Mouse (Mus musculus): Measurements from ENCODE around the gene Ccdc88c.

The Ccdc88c gene

GRCm38 (mm10) chr12:100969808-100970207 is 59.0 kb downstream of the Ccdc88c start:
- no peak for DNase-seq (ENCODE audit: low spot score in 2 of 2)

DNA sequence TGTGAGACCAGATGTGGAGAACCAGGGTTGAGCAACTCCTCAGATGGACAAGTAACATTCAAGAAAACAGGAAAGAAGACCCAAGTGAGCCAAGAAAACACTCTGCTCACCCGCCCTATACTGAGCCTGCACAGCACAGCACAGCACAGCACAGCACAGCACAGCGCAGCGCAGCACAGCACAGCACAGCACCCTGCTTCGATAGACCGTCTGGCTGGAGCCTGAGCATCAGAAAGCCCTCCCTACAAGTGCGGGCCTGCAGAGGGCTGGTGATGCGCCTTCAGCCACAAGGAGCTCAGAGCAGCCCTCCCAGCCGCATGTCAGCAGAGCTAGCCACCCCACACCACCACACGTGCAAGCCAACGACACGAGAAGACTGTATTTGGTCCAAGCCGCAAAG is 61.5 kb downstream of the Ccdc88c start:
- DNase-seq (ENCODE audit: low spot score in 2 of 2), result no peak

- DNase-seq (ENCODE audit: low spot score in 2 of 2), result no peak
These were observed 62.6 kb downstream of the Ccdc88c start for GRCm38 (mm10) chr12:100966253-100966652.

GRCm38 (mm10) chr12:100965298-100965697 is 63.6 kb downstream of the Ccdc88c start:
- no peak for DNase-seq (ENCODE audit: low spot score in 2 of 2)

- DNase-seq (ENCODE audit: low spot score in 2 of 2), result peak; percentile 49 to 64
These were observed 69.9 kb downstream of the Ccdc88c start for GRCm38 (mm10) chr12:100958621-100959592.

DNA sequence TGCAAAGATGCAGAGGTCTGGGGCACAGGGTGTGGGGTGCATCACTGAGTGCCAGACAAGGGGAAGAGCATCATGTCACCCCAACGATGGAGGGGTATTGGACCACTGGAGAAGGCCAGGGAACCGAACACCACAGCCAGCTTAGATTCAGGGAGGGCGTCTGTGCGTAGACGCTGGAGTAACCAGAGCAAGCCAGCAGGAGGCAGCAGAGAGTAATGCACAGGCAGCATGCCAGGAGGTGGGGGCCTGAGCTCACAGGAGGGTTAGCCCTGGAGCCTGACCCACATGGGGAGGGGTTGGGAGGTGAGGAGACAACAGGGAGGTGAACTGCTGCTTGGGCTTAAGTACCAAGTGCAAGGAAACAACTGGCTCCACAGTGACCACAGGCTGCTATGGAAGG is 70.8 kb downstream of the Ccdc88c start:
- peak; percentile 82 to 91 for DNase-seq (ENCODE audit: low spot score in 2 of 2)

GRCm38 (mm10) chr12:100957257-100957656 is 71.6 kb downstream of the Ccdc88c start:
- no peak for DNase-seq (ENCODE audit: low spot score in 2 of 2)

GRCm38 (mm10) chr12:100956825-100957224 is 72.0 kb downstream of the Ccdc88c start:
- no peak for DNase-seq (ENCODE audit: low spot score in 2 of 2)

DNA sequence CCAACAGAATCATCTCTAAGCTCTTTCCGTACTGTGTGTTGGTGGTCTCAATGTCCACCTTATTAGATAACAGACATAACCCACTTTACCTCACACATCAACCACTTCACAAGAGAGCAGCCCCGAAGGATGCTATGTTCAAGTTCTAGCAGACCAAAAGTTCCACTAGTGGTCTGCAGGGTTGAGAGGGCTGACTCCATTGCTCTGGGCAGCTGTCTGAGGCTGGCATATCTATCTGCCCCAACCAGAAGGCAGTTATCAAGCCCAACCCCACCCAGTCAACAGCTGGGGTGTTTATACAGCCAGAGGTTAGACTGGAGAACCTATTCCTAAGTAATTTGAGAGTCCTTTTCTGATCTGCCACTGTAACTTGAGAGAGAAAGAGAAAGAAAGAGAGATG is 72.8 kb downstream of the Ccdc88c start:
- peak; percentile 41 to 51 for DNase-seq (ENCODE audit: low spot score in 2 of 2)

- peak in 1 of 2 experiments; percentile 36 for DNase-seq (ENCODE audit: low spot score in 2 of 2)
These were observed 74.9 kb downstream of the Ccdc88c start for GRCm38 (mm10) chr12:100953926-100954325.

DNA sequence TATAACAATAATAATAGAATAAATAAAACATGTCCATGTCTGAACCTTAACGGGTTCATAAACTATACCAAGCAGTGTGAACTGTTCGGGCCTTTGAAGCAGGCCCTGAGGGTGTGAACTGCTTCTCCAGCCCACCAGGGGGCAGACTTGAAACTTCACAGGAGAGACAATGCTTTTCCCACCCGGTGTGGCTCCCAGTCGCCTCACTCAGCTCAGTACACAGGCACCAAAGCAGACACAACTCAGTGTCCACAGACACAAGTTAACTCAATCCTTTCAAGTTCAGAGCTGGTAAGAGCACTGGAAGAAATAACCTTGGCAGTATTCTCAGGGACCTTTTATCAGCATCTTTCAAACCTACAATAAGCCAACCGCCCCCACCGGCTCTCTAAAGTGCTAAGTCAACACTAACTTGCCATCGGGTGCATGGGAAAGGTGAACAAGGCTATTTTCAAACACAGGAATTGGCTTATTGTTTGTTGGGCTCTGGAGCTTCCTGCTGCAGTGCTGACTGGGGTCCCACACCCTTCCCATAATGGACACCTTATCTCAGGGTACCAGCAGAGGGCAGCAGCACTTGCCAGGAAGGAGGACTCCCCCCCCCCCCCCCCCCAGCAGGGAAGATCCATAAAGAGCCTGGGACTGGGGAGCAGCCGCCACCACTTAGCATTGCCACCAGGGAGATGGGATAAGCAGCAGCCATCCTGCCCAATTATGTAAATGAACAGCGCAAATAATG is 76.5 kb downstream of the Ccdc88c start:
- peak; percentile 65 to 77 for DNase-seq (ENCODE audit: low spot score in 2 of 2)

DNA sequence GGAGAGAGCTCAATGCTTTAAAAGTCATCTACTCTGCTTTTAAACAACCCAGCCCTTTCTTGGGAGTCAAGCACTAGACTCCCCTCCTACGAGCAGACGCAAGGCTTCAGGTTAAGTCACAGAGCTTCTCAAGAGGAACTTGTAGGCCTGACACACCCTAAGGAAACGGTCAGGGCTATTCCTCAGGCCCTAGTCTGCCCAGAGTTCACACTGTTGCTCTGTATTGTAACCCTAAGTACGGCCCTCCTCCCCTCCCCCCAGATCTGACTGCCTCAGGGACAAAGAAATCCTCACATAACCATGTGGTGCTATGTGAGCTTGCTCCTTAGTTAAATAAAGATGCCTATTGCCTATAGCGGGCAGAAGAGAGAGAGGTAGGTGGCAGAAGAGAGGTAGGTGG is 79.7 kb downstream of the Ccdc88c start:
- DNase-seq (ENCODE audit: low spot score in 2 of 2), result no peak

DNA sequence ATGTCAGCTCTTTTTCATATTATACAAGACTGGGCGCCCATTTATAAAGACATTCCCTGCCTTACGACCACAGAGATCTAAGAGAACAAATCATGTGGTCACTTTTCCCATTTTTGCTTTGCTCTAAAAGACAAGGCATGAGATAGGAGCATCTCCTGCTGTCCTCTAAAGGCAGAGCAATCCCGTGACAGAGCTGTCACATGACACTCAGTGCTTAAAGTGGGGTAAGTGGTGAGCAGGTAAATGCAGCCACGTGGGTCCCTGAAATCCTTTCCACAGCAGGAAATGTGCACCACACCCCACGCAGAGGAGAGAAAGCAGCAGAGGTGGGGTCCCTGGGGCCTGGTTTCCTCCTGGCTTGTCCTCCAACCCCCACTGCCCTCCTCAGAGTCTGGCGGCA is 80.8 kb downstream of the Ccdc88c start:
- no peak for DNase-seq (ENCODE audit: low spot score in 2 of 2)

DNA sequence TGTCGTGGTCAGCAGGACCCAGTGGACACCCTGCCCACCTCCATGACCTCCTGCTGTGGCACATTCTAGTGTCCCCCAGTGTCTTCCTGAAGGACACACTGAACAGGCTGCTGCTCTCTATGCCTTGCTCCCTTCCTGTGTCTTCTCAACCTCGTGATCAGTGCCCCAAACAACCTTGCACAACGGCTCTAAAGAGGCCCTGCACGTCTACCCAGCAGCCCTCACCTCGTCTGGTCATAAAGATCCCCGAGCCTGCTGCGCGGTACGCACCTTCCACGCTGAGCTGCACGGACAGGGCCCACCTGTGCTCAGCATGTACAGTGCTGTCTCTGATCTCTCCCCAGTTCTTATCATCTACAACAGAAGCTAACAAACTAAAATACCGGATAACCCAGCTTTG is 82.9 kb downstream of the Ccdc88c start:
- DNase-seq (ENCODE audit: low spot score in 2 of 2), result no peak

- no peak for DNase-seq (ENCODE audit: low spot score in 2 of 2)
These were observed 83.4 kb downstream of the Ccdc88c start for GRCm38 (mm10) chr12:100945501-100945900.

GRCm38 (mm10) chr12:100944921-100945336 is 83.9 kb downstream of the Ccdc88c start:
- DNase-seq (ENCODE audit: low spot score in 2 of 2), result no peak

GRCm38 (mm10) chr12:100943146-100943545 is 85.7 kb downstream of the Ccdc88c start:
- no peak for DNase-seq (ENCODE audit: low spot score in 2 of 2)

DNA sequence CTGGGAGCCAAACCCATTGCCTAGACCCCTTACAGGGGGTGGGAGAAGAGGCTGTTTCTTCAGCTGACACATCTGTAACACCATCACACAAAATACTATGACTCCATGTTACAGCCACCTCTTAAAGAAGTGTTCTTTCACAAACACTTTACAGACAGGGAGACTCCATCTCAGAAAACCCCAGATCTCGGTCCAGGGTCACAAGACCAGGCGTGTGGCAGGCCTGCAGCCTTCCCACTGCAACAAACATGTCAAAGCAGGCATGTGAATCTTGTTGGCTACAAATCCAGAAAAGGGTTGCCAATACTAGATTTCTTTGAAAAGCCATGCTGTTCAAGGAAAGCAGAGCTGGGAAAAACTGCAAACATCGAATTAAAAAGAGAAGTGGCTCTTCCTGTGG is 87.5 kb downstream of the Ccdc88c start:
- no peak for DNase-seq (ENCODE audit: low spot score in 2 of 2)

DNA sequence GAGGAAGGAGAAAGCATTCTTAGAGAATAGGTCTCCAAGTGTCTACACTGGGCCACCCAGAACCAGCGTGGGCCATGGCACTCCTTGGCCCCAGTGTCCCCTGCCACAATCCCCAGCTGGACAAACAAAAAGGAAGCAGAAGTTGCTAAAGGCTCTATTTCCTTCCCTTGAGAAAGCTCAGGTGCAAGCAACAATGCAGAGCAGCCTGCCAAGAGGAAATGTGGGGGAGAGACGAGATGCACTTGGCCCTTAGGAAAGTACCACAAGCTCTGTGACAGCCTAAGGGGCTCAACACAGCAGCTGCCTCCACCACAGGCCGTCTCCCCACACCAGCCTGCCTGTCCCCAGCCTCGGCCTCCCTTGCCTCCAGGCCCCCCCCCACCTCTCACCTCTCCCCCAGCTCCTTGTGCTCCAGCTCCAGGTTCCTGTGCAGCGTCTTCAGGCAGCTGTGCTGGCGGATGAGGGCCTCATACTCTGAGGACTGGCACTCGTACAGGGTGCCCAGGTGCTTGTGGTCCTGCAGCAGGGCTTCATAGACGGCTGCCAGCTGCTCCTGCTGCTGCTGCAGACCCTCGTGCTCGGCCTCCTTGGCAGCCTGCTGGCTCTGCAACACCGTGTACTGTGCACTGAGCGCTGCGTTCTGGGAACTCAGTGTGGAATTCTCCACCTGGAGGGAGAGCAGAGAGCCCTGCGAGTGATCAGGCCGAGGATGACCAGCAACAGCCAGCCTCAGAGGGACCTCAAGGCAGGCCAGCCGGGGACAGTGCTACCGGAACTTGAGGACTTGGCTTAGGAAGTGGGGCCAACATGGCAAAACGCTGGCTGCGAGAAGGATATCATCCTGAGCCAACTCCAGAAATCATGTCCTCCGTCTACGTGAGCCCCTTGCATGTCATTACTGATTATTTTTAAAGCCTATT is 91.2 kb downstream of the Ccdc88c start:
- DNase-seq (ENCODE audit: low spot score in 2 of 2), result no peak

DNA sequence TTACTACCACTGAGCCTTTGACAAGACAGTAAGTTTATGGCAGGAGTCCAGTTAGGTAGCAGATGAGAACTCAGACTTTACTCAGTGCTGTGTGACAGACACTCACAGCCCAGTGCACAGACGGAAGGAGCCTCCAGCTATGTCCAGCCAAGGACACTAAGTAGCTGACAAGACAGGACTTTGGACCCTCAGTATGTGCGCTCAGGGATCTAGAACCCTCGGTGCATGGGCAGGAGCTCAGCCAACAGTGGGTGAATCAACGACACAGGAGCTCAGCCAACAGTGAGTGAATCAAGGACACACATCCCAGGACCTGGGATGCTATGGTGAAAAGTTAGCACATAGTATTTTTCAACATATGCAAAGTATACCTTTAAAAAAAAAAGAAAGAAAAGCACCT is 92.1 kb downstream of the Ccdc88c start:
- no peak for DNase-seq (ENCODE audit: low spot score in 2 of 2)

GRCm38 (mm10) chr12:100936116-100936515 is 92.7 kb downstream of the Ccdc88c start:
- peak; percentile 57 to 73 for DNase-seq (ENCODE audit: low spot score in 2 of 2)

GRCm38 (mm10) chr12:100934796-100935195 is 94.1 kb downstream of the Ccdc88c start:
- no peak for DNase-seq (ENCODE audit: low spot score in 2 of 2)

All from spleen, postnatal 14 days (tissue).